Mouse (Mus musculus) heart, adult 18-20 months (tissue): ENCODE data around the gene Gm21977. TPM values are rescaled to one million over a fixed set of nuclear protein-coding genes. Genes with fewer than 3 reads are reported as not detected.
"Not testable (repeated sequence)": the region's sequence is repeated elsewhere in the genome, so short reads cannot be mapped to it uniquely, and the experiment has no call there.

Experiments used
- DNase-seq, 2 experiments: peaks; one replicate each; pipeline ENCODE4 v3.0.0; 2021 to 2022; ENCODE audit warnings: mixed read lengths in 1 of 2
- long read RNA-seq, 2 experiments: library from polyadenylated mRNA; stranded (forward); transcript quantifications; one replicate each; pipeline ENCODE4 v2.0.0; 2021
- total RNA-seq, 2 experiments: library from RNA; stranded (reverse); gene quantifications; 2 replicates each; pipeline ENCODE4 v1.2.3; 2021

Gene Gm21977
- total RNA-seq = not detected
- long read RNA-seq, experiment 1 = 0 reads
- long read RNA-seq, experiment 2 = 0 reads

DNA sequence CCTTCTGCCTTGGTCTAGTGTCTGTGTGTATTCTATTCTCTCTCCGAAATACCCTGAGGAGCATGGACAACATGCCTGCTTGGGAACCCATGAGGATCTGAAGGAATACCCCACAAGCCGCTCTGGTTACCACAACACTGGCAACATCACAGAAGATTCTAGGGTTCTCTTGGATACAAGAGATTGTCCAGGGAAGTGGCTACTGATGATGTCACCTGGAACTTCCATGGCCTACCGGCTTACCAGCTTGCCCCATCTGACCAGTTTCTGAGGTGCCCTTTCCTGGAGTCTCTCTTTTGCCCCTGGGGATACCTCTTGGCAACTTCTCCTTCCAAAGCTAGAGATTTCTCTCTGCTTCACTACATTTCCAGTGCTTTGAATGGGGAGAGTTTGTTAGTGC is at the start of gene Gm21977:
Gm21977 (minus strand) TSS at position 101 of the 400 bp plus-strand sequence.
- not testable (repeated sequence) for DNase-seq

Other genes starting within 250 kb of the Gm21977 start
- not detected for gene Gm3633, start 211.6 kb downstream of the Gm21977 start, total RNA-seq
- not detected for gene Gm10378, start 197.5 kb downstream of the Gm21977 start, total RNA-seq
- gene Gm3015, start 84.7 kb downstream of the Gm21977 start, total RNA-seq = not detected
- gene Gm10377, start 55.5 kb downstream of the Gm21977 start, total RNA-seq = not detected
- gene Gm8082, start 140.1 kb upstream of the Gm21977 start, total RNA-seq = not detected
- not detected for gene Gm10376, start 162.2 kb upstream of the Gm21977 start, total RNA-seq
- gene Gm8094, start 223.2 kb upstream of the Gm21977 start, total RNA-seq = not detected
- gene Gm8104, start 247.1 kb upstream of the Gm21977 start, total RNA-seq = not detected